Mouse (Mus musculus) embryonic facial prominence, embryonic 14.5 days (tissue): ENCODE data around the gene Gm10382. TPM values are rescaled to one million over a fixed set of nuclear protein-coding genes. Genes with fewer than 3 reads are reported as not detected.
"Not testable (repeated sequence)": the region's sequence is repeated elsewhere in the genome, so short reads cannot be mapped to it uniquely, and the experiment has no call there.

Experiments used
- ATAC-seq: fragments of 200-750 bp; cut with Nextera tagmentation; 2 replicates; pipeline ENCODE4 v1.8.0; 2017; ENCODE audit warnings: low read depth, moderate number of reproducible peaks, moderate TSS enrichment
- DNase-seq: peaks from one replicate; pipeline ENCODE4 v3.0.0-alpha.2; 2015; ENCODE audit warnings: low spot score
- H3K27ac ChIP-seq: fragments of 300-500 bp; sonication (generic); replicated peaks from 2 replicates; pipeline ENCODE4 v1.5.1; 2014; ENCODE audit warnings: low read depth, mild to moderate bottlenecking, low read length, moderate library complexity
- H3K27me3 ChIP-seq: fragments of 300-500 bp; sonication (generic); replicated peaks from 2 replicates; pipeline ENCODE4 v1.6.1; 2014; ENCODE audit warnings: low read length; ENCODE audit not compliant: control insufficient read depth, insufficient read depth
- H3K36me3 ChIP-seq: fragments of 300-500 bp; sonication (generic); 2 replicates; pipeline ENCODE4 v1.6.1; 2014; ENCODE audit warnings: low read length, mixed read lengths; ENCODE audit not compliant: control insufficient read depth, insufficient read depth
- H3K4me1 ChIP-seq: fragments of 300-500 bp; sonication (generic); 2 replicates; pipeline ENCODE4 v1.6.1; 2014; ENCODE audit warnings: antibody characterized with exemption, low read length; ENCODE audit not compliant: control insufficient read depth, insufficient read depth
- H3K4me2 ChIP-seq: fragments of 300-500 bp; sonication (generic); 2 replicates; pipeline ENCODE4 v1.6.1; 2014; ENCODE audit warnings: low read depth, mild to moderate bottlenecking, low read length, moderate library complexity, mixed read lengths
- H3K4me3 ChIP-seq: fragments of 300-500 bp; sonication (generic); 2 replicates; pipeline ENCODE4 v1.5.1; 2014; ENCODE audit warnings: low read depth, mild to moderate bottlenecking, low read length
- H3K9ac ChIP-seq: fragments of 300-500 bp; sonication (generic); 2 replicates; pipeline ENCODE4 v1.6.1; 2014; ENCODE audit warnings: low read depth, mild to moderate bottlenecking, low read length, moderate library complexity, mixed read lengths
- H3K9me3 ChIP-seq: fragments of 300-500 bp; sonication (generic); 2 replicates; pipeline ENCODE4 v1.6.1; 2016; ENCODE audit warnings: low read length; ENCODE audit not compliant: control insufficient read depth
- WGBS: fragments of 180-500 bp; shearing (Covaris S2); extraction: QIAGEN DNeasy Blood & Tissue Kit; methylation state at CpG from one replicate; pipeline ENCODE4 v1.1.7; 2014; 5-methylcytosine and 5-hydroxymethylcytosine counted together
- polyA plus RNA-seq: library from polyadenylated mRNA; unstranded; fragments of >200 nt; fragmentation: Nextera tagmentation; extraction: Ambion mirVana; gene quantifications from 2 replicates; pipeline ENCODE4 v1.2.1, GENCODE M21; 2014

Gm10382 gene
- polyA plus RNA-seq, 1 experiment from 2014 or later = 0.24 TPM

GRCm38 (mm10) chr5:125387295-125387694 is 1.8 kb upstream of the Gm10382 start:
- not testable (repeated sequence) for H3K4me2 ChIP-seq, H3K27me3 ChIP-seq, DNase-seq, H3K4me1 ChIP-seq, H3K9me3 ChIP-seq, H3K4me3 ChIP-seq, H3K9ac ChIP-seq, ATAC-seq, H3K27ac ChIP-seq
- peaks cover 33% of the 10 kb centered on the region for H3K36me3 ChIP-seq
- WGBS = 87% methylated on average over 3 of the region's 6 CpGs

- Histone ChIP-seq H3K27me3 (no peaks in the 10 kb centered on the region), H3K4me3 (peak overlapping the region; percentile 99), H3K9me3 (no peaks in the 10 kb centered on the region), H3K9ac (peak overlapping the region; percentile 100), H3K27ac (peak overlapping the region; percentile 93; the same call in 1 of the 2 replicates), H3K36me3 (peaks cover 32% of the 10 kb centered on the region), H3K4me1 (peaks cover 17% of the 10 kb centered on the region), H3K4me2 (peak overlapping the region; percentile 97)
- ATAC-seq = no peak
- WGBS = 22% methylated on average over 13 of the region's 13 CpGs
- DNase-seq = no peak
These were observed 597 bp upstream of the Gm10382 start for GRCm38 (mm10) chr5:125388358-125389092.

- Histone ChIP-seq H3K27ac (peak within 1 kb of the TSS; percentile 93), H3K36me3 (peaks cover 19% of the 10 kb centered on the region), H3K9ac (peak within 1 kb of the TSS; percentile 100), H3K27me3 (no peaks in the 10 kb centered on the region), H3K4me2 (peak within 1 kb of the TSS; percentile 97), H3K4me3 (peak within 1 kb of the TSS; percentile 99), H3K9me3 (no peaks in the 10 kb centered on the region), H3K4me1 (peaks cover 26% of the 10 kb centered on the region)
- ATAC-seq = peak; percentile 38
- under 1% methylated on average over 61 of the region's 69 CpGs for WGBS
- peak; percentile 93 for DNase-seq
These were observed 688 bp downstream of the Gm10382 start, which contains the start of gene Ubc for GRCm38 (mm10) chr5:125389579-125390441. Gene Ubc, minus strand, starts transcription at chr5:125390202.

GRCm38 (mm10) chr5:125390906-125391477 is 1.9 kb downstream of the Gm10382 start:
- H3K36me3 ChIP-seq = peaks cover 7% of the 10 kb centered on the region
- H3K4me2 ChIP-seq = no peak overlapping the region
- no peak overlapping the region for H3K4me3 ChIP-seq
- H3K9me3 ChIP-seq = no peaks in the 10 kb centered on the region
- no peaks in the 10 kb centered on the region for H3K27me3 ChIP-seq
- ATAC-seq = no peak
- WGBS = 85% methylated on average over 3 of the region's 3 CpGs
- DNase-seq = no peak
- no peak overlapping the region for H3K9ac ChIP-seq
- H3K27ac ChIP-seq = peak overlapping the region; percentile 93; the same call in 1 of the 2 replicates
- peaks cover 29% of the 10 kb centered on the region for H3K4me1 ChIP-seq

- DNase-seq = peak; percentile 74
- Histone ChIP-seq H3K4me2 (no peak overlapping the region; the same call in 1 of the 2 replicates), H3K9me3 (no peaks in the 10 kb centered on the region), H3K27me3 (no peaks in the 10 kb centered on the region), H3K27ac (peak overlapping the region; percentile 3; the same call in 1 of the 2 replicates), H3K4me3 (no peak overlapping the region), H3K36me3 (peaks cover 6% of the 10 kb centered on the region), H3K9ac (no peak overlapping the region), H3K4me1 (peaks cover 29% of the 10 kb centered on the region)
- no peak for ATAC-seq
- 71% methylated on average over 5 of the region's 5 CpGs for WGBS
These were observed 2.5 kb downstream of the Gm10382 start for GRCm38 (mm10) chr5:125391609-125392008.

- not testable (repeated sequence) for H3K9me3 ChIP-seq, H3K36me3 ChIP-seq, H3K9ac ChIP-seq, DNase-seq, ATAC-seq, H3K4me3 ChIP-seq, H3K27me3 ChIP-seq
- Histone ChIP-seq H3K27ac (peak overlapping the region; percentile 99), H3K4me1 (peaks cover 29% of the 10 kb centered on the region), H3K4me2 (0 out of 2 replicates have a peak overlapping the region, but pooled peaks have one; percentile 80)
- WGBS = 93% methylated on average over 4 of the region's 4 CpGs
These were observed 3.1 kb downstream of the Gm10382 start for GRCm38 (mm10) chr5:125392176-125392575.

- 33% methylated on average over 1 of the region's 1 CpGs for WGBS
- H3K4me2 ChIP-seq = peak overlapping the region; percentile 80
- peak overlapping the region; percentile 99 for H3K27ac ChIP-seq
- ATAC-seq (peak; percentile 2), DNase-seq (no peak)
- H3K4me1 ChIP-seq = peaks cover 29% of the 10 kb centered on the region
- peak overlapping the region; percentile 12; the same call in 1 of the 2 replicates for H3K4me3 ChIP-seq
- peak overlapping the region; percentile 68 for H3K9ac ChIP-seq
- no peaks in the 10 kb centered on the region for H3K27me3 ChIP-seq
- peaks cover 6% of the 10 kb centered on the region for H3K36me3 ChIP-seq
- H3K9me3 ChIP-seq = no peaks in the 10 kb centered on the region
These were observed 3.5 kb downstream of the Gm10382 start for GRCm38 (mm10) chr5:125392618-125392976.

GRCm38 (mm10) chr5:125392977-125393621 is 4.0 kb downstream of the Gm10382 start:
- Histone ChIP-seq H3K36me3 (peaks cover 5% of the 10 kb centered on the region), H3K9ac (peak overlapping the region; percentile 68), H3K9me3 (no peaks in the 10 kb centered on the region), H3K4me3 (peak overlapping the region; percentile 41), H3K4me1 (peaks cover 28% of the 10 kb centered on the region), H3K4me2 (peak overlapping the region; percentile 80), H3K27me3 (no peaks in the 10 kb centered on the region), H3K27ac (peak overlapping the region; percentile 99)
- under 1% methylated on average over 20 of the region's 20 CpGs for WGBS
- ATAC-seq (peak; percentile 94), DNase-seq (peak; percentile 99)
